Mouse (Mus musculus) bone marrow macrophage, adult 2 months (primary cell): Measurements from ENCODE around the gene Rab11a.

Source experiments
- CTCF ChIP-seq: IDR thresholded peaks from 2 replicates; pipeline ENCODE4 v1.5.1; 2012; ENCODE audit warnings: low read depth, mild to moderate bottlenecking, low read length, moderate library complexity
- POLR2A ChIP-seq: IDR thresholded peaks from 2 replicates; pipeline ENCODE4 v1.6.1; 2012; ENCODE audit warnings: mild to moderate bottlenecking, low read depth, low read length, borderline replicate concordance

DNA sequence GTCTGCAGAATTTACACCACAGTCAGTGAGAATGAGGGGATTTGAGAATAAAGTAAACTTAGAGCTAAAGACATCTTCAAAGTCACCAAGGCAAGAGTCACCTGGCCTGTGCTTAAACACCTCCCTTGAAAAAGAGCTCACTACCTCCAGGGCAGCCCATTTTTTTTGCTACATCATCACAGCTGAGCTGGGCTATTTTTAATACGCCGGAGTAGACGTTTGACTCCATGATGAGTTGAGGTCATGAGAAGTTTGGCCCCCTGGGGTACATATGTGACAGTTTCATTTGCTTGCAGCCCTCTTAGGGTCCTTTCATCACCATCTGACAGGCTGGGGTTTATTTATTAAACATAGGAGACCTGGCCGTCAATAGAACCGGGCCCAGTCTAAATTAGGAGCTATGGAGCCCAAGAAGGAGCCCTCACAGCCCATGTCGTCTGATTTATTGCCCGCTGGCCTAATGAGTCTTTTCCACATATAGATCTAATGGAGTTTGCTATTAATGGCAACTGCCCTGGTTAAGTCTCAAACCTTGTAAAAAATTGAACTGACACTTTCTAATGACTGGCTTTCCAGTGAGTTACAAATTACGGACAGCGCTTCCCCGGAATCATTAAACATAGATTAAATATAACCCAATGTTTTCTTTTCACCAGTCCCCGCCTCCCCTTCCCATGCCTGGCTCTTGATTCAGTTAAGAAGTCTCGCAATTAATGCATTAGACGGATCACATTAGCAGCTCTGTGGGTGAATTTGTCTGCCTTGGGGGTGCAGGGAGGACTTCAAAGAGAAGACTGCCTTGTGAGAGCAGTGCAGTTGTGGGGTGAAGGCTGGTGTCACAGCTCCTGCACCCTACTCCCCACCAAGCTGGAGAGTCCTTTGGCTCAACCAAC is 50.2 kb downstream of the Rab11a start:
- TF ChIP-seq CTCF = no peak
- TF ChIP-seq POLR2A = no peak
